Mouse (Mus musculus) hindlimb bud, embryonic 11.5 days (tissue): ENCODE results near the gene Stk11.

Experiments used
- DNase-seq: peaks from one replicate; pipeline ENCODE4 v3.0.0-alpha.2; 2012; ENCODE audit warnings: low read depth, low spot score; ENCODE audit errors: extremely low spot score

Stk11 gene

DNA sequence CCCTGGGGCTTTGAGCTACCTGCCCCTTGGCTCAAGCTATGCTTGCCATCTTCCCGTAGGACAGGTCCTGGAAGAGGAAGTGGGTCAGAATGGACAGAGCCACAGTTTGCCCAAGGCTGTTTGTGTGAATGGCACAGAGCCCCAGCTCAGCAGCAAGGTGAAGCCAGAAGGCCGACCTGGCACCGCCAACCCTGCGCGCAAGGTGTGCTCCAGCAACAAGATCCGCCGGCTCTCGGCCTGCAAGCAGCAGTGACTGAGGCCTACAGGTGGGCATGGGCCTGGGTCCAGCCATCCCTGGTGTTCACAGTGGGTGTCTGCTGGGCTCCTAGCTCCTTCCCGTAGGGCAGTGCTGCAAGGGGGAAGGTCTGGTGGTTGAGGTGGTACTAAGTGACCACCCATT, 14.2 kb downstream of the Stk11 start:
- DNase-seq = no peak

DNA sequence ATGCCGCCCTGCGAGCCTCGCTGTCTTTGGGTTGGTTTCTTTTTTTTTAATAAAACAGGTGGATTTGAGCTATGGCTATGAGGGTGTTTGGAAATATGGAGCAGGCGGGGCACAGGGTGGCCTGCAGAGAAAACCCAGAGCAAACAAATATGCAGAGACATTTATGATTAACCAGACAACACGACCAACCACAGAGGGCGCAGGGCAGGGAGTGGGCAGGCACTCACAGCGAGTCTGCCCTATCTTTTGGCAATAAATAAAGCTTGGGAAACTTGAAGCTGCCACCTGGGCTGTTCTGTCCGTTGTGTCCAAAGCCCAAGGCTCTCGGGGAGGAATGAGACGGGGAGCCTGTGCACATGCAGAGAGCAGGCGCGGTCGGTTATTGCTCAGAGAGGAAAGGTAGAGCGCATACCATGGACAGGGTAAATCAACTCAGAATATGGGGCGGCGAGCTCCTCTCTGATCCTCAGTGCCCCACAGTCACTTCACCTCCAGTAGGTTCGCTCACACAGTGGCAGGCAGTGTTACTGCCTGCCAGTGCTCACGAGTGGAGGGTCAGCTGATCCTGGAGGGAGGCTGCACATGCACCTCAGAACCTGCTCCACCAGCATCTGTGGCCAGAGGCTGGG, 14.9 kb downstream of the Stk11 start:
- no peak for DNase-seq

DNA sequence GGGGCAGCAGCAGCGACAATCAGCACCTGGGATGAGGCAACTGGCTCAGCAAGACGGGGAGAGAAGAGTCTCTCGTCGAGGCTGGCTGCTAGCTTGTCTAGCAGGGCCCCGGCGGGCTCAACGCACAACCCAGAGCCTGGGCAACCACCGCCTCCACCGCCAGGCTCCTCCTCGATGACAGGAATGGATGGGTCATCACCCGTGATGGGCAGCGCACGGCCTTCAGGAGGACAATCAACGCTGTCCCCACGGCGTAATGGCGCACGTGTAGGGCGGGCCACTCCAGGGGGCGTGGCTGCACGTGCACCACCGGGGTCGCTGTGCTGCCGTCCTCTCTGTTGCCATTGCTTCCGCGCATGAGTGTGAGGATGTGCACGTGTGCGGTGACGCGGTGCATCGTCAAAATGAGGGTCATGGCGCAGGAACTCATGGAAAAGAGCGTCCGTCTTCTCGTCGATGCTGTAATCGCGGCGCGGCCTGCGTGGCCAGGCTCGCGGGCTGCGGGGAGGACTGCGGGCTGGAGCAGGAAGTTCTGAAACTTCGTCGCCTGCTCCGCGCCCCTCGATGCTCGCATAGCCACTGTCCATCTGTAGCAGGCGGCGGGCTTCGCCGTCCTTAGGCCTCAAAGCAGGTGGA, 15.8 kb downstream of the Stk11 start:
- no peak for DNase-seq

DNA sequence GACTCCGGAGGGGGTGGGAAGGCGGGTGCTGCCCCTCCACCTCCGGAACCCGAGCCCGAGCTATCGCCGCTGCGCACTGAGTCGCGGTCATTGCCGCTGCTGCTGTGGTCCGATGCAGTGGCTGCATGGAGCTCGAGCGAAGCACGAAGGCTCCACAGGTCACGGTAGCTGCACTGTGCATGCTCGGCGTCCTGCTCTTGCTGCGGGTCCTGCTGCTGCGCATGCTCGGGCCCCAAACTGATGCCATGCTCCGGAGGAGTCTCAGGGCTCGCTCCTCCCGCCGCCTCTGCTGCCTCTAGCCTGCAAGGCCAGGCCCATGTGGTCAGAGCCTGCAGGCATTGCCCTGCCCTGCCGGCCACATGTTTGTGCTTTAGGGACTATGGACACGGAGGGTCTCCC, 16.3 kb downstream of the Stk11 start:
- DNase-seq = no peak

DNA sequence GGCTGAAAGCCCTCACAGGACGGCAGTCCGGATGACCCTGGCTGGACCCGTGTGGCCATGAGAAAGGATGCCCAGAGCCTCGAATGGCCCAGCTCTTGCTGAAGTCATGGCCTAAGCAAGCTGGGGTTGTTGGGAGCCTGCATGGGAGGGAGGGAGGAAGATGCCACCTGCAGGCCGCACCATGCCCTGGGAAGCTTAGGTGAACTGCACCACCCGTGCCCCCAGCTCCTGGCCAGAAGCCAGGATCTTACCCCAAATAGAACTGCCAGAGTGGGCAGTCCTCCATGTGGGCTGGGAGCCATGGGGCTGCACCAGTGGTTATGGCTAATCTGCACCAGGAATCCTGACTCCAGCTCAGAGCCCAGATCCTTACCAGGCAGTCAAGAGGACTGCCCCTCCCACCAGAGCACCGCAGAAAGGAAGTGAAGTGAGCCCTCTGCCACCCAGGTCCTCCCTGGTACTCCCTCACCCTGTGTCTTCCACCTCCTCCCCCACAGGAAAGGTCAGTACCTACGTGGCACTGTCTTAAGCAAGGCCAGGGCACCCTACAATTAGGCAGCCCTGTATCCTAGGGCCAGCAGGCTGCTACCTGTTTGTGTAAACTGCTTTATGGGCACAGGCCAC, 17.7 kb downstream of the Stk11 start:
- DNase-seq = no peak

DNA sequence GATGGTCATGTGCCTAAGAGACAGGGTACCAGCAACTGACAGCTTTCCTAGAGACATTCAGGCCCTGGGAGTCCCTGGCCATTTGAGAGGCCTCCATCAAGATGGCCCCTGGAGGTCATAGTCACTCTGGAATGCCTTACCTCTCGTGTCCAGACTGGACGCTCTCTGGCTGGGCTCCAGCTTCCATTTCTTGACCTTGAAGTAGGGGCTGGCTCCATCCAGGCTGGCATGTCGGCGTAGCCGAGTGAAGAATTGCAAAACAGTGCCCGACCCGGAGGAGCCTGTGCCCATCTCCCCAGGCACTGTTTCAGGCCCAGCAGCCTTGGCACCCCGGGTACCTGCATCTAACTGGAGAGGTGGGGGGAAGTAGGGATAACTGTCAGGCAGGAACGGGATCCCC, 18.8 kb downstream of the Stk11 start:
- no peak for DNase-seq

DNA sequence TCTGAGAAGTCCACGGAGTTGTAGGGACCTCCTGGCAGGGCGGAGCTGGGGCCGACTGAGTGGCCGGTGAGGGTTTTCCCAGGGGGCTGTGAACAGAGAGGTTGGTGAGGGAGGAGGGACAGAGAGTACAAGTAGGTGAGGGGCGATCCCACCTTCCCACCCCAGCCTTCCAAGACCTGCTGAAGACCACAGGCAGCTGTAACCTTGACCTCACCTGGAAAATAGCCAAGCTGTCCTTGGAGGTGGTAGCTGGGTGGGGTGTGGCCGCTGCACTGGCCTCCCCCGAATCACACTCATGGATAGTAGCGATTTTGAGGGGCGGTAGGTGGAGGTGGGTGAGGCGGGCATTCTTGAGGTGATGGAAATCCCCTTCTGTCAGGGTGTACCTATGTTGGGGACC, 19.6 kb downstream of the Stk11 start:
- no peak for DNase-seq

DNA sequence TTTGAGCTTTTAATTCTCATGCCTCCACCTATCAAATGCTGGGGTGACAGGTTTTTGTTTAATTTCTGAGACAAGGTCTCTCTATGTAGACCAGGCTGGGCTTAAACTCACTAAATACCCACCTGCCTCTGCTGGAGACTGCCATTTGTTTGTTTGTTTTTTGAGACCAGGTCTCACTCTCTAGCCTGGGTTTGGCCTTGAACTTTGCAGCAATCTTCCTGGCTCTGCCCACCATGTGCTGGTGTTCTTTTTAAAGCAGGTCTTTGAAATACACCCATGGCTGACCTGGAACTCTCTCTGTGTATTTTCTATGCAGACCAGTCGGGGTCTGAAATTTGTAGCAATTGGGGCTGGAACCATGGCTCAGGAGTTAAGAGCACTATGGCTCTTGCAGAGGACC, 20.0 kb downstream of the Stk11 start:
- no peak for DNase-seq

DNA sequence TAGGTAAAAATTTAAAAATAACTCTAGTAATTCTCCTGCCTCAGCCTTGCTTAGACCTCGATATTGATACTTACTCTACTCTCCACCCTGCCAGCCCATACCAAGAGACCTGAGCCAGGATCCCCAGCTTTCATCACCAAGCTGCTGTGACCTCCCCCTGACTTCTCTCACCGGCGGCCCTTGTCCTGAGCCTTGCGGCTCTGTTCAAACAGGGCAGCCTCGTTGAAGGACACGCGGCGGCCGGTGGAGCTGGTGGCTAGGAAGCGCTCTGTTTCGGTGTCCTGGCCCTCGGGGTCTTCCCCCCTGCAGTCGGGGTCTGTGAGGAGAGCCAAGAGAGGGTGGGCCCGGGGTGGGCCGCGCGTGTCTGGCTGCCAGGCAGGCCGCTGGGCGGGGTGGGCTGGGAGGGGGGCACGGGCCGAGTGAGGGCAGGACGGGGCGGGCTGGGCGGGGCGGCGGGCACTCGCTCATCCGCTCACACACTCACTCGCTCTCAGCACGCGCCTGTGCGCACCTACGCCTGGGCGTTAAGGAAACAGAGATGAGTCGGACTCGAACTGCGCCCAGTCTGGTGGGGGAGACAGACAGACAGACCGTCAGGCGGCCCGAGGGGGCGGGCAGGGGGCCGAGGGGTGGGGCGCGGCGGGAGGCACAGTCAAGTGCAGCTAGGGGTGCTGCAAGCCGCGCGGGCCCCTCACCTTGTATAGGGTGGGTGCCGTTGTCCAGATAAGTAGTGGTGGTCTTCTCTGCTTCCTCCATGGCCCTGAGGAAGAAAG, 20.8 kb downstream of the Stk11 start:
- DNase-seq = no peak

DNA sequence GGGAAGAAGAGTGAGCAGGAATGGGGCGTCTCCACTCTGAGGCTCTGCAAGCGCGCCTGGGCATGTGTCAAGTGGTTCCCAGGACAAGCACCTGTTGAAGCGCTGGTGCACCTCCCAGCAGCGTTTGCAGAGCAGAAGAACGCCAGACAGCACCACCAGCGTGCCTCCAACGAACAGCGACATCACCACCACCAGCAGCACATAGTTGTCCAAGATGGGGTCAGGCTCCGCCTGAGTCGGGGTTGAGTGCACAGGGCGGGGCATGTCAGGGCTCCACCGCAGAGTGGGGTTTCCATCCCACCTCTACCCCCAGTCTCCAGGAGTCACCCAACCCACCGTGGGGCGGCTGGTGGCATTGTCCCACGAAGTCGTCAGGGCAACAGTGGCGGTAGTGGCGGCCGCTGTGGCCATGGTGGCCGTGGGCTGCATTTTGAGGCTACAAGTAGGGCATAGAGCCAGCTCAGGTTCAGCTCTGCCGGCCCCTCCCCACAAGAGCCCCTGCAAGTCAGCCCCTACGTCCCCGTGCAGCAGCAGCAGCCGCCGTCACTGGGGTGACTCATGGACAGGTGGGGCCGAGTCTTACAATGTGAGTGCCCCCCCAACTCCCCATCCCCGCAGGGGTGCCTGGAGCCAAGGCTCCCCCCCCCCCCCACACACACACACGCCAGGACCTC, 21.5 kb downstream of the Stk11 start:
- no peak for DNase-seq

DNA sequence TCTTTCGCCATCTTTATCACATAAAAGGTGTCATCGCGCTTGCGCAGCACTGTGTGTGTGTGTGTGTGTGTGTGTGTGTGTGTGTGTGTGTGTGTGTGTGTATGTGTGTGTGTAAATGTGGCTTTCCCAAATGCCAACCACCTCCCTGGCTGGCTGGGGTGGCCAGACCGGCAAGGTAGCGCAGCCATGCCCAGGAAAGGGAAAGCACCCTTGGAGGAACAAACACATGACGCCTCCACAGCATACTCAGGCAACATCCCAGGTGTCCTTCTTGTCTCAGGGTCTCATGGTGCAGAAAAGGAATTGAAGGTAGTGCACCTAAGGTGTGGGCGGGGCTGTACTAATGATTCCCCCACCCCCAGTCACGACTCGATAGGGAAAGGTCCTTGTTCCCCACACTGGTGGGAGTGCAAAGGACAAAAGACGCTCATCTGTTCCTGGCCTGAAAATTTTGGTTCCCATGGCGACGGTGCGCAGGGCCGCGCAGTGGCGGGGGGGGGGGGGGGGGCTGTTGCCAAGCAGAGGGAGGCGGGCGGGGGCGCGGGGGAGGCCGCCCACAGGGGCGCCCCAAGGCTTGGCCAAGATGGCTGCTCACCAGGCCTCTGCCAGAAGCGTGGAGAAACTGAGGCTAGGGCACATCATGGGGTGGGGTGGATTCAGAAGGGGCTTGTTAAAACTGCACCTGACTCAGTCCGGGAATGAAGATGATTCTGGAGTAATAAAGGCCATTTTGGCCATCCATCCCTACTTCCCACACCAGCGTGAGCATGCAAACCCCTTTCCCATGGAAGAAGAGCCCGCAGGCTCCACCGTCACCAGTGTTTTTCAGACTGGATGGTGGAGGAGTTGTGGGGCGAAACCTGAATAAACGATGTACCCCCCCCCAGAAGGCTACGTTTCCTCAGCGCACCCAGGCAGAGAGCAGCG, 22.3 kb downstream of the Stk11 start:
- no peak for DNase-seq

DNA sequence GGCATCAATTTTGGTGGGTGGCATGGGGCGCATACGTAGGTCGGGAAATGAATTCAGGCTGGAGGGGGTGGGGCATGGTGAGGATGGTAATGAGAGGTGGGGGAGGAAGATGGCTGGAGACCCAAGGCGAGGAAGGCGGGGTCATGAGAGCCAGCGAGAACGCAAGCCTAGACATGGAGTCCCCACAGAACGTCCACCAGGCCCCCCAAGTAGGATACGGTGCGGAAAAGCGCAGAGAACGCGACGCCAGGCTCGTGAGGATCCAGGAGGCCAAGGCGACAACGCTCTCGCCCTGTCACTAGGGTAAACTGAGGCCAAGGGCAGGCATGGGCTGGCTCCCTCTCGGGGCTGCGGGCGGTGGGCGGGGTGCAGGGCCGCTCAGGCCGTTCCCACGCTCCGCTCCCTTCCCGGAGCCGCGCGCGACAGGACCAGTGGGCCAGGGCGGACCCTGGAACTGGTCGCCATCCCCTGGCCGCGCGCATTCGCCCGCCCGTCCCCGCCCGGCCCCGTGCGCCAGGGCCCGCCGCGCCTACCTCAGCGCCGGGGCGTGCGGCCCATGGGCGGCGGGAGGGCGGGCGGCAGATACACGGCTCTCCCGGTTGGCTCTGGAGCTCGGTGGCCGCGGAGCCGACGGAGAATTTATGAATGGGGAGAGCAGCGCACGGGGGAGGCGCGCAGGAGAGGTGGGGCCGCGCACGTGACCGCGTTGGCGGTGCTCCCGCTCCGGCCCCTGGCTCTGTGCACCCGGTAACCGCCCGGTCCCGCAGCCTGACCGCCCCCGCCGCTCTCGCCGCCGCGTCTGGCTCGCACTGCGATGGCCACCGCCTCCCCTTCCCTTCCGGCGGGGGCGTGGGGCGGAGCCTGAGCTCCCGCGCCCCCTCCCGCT, 23.2 kb downstream of the Stk11 start, which contains the start of gene Atp5d:
Gene Atp5d (plus strand): TSS at position 80 of the 886 bp plus-strand sequence.
- DNase-seq = no peak

DNA sequence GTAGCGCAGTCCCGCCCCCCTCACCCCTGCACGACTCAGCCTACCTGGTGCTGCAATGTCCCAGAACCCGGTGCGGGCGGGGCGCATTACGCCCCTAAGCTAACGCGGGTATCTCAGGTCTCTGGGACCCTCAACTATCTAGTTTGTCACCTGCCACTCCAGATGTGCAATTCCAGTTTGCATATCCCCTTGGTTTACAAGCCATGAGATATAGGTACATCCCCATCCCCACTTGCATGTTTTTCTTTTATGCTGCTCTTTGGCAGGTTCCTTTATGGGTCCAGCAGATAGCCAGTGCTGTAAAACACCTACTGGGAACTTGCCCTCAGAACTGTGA, 23.8 kb downstream of the Stk11 start:
- no peak for DNase-seq

DNA sequence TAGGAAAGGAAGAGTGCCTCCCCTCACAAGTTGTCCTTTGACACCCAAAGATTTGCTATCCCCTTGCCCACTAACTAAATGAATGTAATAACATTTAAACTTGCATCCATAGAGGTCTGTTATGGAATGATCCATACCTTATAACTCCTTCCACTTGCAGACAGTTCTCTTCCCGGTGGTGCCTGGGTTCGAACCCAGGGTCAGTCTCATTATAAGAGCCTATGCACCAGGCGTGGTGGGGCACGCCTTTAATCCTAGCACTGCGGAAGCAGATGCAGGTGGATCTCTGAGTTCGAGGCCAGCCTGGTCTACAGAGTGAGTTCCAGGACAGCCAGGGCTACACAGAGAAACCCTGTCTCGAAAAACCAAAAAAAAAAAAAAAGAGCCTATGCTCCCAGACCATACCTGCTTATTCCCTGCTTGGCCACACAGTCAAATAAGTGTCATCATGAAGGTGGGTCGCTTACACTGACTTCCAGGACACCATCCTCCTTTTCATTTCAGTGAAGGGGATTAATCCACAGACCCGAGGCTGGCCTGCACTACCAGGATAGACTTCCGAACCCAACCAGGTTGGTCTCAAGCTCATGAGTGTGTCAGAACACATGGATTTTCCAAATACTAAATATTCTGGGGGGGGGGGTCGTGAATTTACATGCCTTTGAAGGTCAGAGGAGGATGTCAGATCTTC, 24.5 kb downstream of the Stk11 start:
- no peak for DNase-seq

DNA sequence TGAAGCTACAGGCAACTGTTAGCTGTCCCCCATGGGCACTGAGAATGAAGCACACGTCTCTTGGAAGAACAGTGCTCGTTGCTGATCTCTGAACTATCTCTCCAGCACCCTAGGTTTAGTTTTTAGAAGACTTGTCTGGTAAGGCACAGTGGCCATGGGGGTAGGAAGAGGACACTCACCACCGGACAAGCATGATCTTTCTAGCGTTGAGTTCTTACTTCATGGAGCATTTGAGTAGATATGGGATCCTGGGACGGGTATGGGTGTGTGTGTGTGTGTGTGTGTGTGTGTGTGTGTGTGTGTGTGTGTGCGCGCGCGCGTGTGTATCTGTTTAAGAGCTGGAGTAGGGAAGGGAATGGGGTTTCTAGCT, 25.0 kb downstream of the Stk11 start, which contains the start of gene Cbarp:
Gene Cbarp (minus strand): TSS at position 170 of the 370 bp plus-strand sequence.
- no peak for DNase-seq

DNA sequence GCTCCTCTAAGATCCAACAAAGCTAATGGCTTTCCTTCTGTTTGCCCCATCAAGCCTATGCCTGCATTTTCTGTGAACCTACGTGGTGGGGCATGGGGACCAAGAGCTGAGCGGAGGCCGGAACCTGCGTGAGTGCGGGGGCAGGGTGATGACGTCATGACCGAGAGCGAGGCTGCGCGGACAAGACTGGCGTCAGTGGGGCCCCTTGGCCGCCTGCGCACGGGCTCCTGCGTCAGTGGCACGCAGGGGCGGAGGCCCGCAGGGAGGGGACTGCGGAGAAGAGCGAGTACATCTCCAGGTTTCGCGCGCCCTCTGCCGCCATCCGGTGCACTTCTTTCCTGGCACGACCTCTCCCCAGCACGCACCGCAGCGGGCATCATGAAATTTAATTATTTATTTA, 25.6 kb downstream of the Stk11 start:
- DNase-seq = no peak

DNA sequence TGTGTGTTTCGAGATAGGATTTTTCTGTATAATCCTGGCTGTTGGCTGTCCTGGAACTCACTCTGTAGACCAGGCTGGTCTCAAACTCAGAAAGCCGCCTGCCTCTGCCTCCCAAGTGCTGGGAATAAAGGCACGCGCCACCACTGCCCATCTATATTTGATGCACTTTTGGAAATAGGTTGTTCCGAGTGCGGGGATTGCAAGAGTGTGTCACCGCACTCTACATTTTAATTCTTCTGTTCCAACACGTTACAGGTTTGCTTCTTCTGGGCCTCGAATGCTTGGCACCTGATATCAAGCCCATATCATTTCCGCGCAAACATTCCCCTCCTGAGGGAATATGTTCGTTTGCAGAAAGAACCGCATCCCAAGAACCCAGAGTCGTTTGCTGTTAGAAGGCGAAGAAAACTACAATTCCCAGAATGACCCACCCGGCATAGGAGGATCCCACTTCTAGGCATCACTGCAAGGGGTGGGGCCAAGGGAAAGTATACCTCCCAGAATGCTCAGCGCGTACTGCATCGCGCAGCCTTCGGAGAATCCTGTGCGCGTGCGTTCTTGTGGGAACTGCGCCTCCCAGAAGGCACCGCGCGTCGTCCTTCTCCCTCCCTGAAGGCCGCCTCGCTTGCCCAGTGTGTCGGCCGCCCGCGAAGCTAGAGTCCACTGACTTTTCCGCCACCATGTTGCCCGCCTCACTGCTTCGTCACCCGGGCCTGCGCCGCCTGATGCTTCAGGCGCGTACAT, 26.4 kb downstream of the Stk11 start:
- DNase-seq = no peak

DNA sequence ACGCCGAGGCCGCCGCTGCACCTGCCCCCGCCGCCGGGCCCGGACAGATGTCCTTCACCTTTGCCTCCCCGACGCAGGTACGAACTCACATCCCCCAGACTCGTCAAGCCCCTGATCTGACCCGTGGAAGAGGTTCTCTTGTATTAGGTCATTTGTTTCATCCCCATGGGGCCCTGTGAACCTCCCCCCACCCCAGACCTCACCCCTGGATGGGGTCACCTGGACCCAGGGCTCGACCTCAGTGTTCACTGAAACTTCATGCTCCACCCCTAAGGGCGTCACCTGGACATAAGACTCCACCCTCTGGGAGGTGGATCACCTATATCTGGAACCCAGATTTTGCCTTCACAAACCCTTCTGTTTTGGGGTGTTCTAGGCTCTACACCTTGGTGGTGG, 26.9 kb downstream of the Stk11 start:
- DNase-seq = no peak
